In the genomic region with DNA sequence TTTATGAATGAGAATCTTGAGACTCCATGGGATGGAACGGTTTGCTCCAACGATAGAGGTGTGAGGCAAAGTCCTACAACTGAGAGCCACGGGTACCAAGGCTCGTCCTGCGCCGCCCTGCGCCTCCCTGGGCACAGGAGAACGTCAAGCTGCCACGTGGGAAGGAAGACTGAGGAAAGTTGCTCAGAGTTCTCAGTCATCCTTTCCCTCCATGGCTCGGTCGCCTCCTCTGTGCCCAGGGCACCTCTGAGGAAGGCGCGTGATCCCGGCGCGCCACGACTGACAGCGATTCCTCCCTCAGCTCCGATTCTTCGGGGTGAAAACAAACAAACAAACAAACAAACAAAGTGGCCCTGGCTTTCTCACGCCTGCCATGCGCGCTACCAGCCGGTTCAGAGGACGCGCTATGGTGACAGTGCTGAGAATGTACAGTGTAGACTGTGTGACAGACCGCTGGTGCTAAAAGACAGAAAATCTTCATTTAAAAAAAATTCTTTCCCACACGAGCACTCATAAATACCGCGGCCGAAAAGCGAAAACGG, we compare ENCODE assay signal across 8 mouse cellular contexts. TPM values are rescaled to one million over a fixed set of nuclear protein-coding genes. Genes with fewer than 3 reads are reported as not detected.
A peak's percentile ranks its signal among the peaks of the same experiment; 100 is the strongest.
DNase-seq lines count a peak whose midpoint lies in the region; ATAC-seq and TF ChIP-seq lines count a peak whose summit lies in the region.

No protein-coding gene starts in this region.

- no peaks in the 10 kb centered on the region for H3K27me3 ChIP-seq in lung, embryonic 15.5 days
- no peaks in the 10 kb centered on the region for H3K27me3 ChIP-seq in forebrain, embryonic 12.5 days
- no peaks in the 10 kb centered on the region for H3K27me3 ChIP-seq in limb, embryonic 14.5 days (ENCODE audit: control insufficient read depth, insufficient read depth, low read length)
- H3K27me3 ChIP-seq in neural tube, embryonic 12.5 days (replicated peaks), result no peaks in the 10 kb centered on the region

- H3K9ac ChIP-seq in lung, embryonic 15.5 days, result peak overlapping the region; percentile 79
- H3K9ac ChIP-seq in forebrain, embryonic 12.5 days, result peak overlapping the region; percentile 81
- H3K9ac ChIP-seq in limb, embryonic 14.5 days (ENCODE audit: low read depth, low read length, severe bottlenecking), result peak overlapping the region; percentile 69
- peak overlapping the region; percentile 65 for H3K9ac ChIP-seq in neural tube, embryonic 12.5 days

- peak overlapping the region; percentile 18; the same call in 1 of the 2 replicates for H3K27ac ChIP-seq in lung, embryonic 15.5 days
- peak overlapping the region; percentile 15; the same call in 1 of the 2 replicates for H3K27ac ChIP-seq in forebrain, embryonic 12.5 days
- no peak overlapping the region for H3K27ac ChIP-seq in limb, embryonic 14.5 days (replicated peaks; ENCODE audit: low read depth, low read length)
- no peak overlapping the region for H3K27ac ChIP-seq in neural tube, embryonic 12.5 days

- TF ChIP-seq POLR2A in limb, embryonic 14.5 days (IDR thresholded peaks at IDR 0.05; ENCODE audit: borderline replicate concordance, extremely low read depth, insufficient read depth, insufficient read length), result no peak

- H3K4me2 ChIP-seq in lung, embryonic 15.5 days, result peak overlapping the region; percentile 91
- H3K4me2 ChIP-seq in forebrain, embryonic 12.5 days, result peak overlapping the region; percentile 89
- peak overlapping the region; percentile 89 for H3K4me2 ChIP-seq in limb, embryonic 14.5 days (replicated peaks; ENCODE audit: low read depth, low read length, severe bottlenecking)
- peak overlapping the region; percentile 94 for H3K4me2 ChIP-seq in neural tube, embryonic 12.5 days (replicated peaks)

- ATAC-seq in lung, embryonic 15.5 days (ENCODE audit: borderline replicate concordance, extremely low read depth, low FRiP score, low TSS enrichment), result peak; percentile 80
- ATAC-seq in forebrain, embryonic 12.5 days (ENCODE audit: low FRiP score), result peak; percentile 85
- peak; percentile 74 for ATAC-seq in limb, embryonic 14.5 days (ENCODE audit: low FRiP score, low read depth)
- peak; percentile 67 for ATAC-seq in neural tube, embryonic 12.5 days (ENCODE audit: low FRiP score, low read depth)

- DNase-seq in adrenal gland, adult 18-20 months (ENCODE audit: low spot score in 2 of 2), result peak; percentile 27 to 31
- DNase-seq in adrenal gland, postnatal 10 days, result no peak
- no peak for DNase-seq in lung, postnatal 14 days
- no peak for DNase-seq in limb, embryonic 14.5 days (ENCODE audit: low spot score)
- no peak for DNase-seq in T-cell, adult 2 months (ENCODE audit: low spot score)

- H3K4me1 ChIP-seq in lung, embryonic 15.5 days, result peaks cover 17% of the 10 kb centered on the region
- H3K4me1 ChIP-seq in forebrain, embryonic 12.5 days, result peaks cover 14% of the 10 kb centered on the region
- peaks cover 11% of the 10 kb centered on the region for H3K4me1 ChIP-seq in limb, embryonic 14.5 days (ENCODE audit: control insufficient read depth, insufficient read depth, low read length)
- peaks cover 7% of the 10 kb centered on the region for H3K4me1 ChIP-seq in neural tube, embryonic 12.5 days

- H3K9me3 ChIP-seq in lung, embryonic 15.5 days, result no peaks in the 10 kb centered on the region
- H3K9me3 ChIP-seq in forebrain, embryonic 12.5 days, result no peaks in the 10 kb centered on the region
- no peaks in the 10 kb centered on the region for H3K9me3 ChIP-seq in limb, embryonic 14.5 days (ENCODE audit: control insufficient read depth, low read length)
- no peaks in the 10 kb centered on the region for H3K9me3 ChIP-seq in neural tube, embryonic 12.5 days

- H3K36me3 ChIP-seq in lung, embryonic 15.5 days, result 0 out of 2 replicates have a peak, but pooled peaks cover 8% of the 10 kb centered on the region
- no peaks in the 10 kb centered on the region; the same call in 1 of the 2 replicates for H3K36me3 ChIP-seq in forebrain, embryonic 12.5 days (replicated peaks)
- no peaks in the 10 kb centered on the region; the same call in 1 of the 2 replicates for H3K36me3 ChIP-seq in limb, embryonic 14.5 days (ENCODE audit: control insufficient read depth, insufficient read depth, low read length)
- peaks cover 13% of the 10 kb centered on the region; the same call in 1 of the 2 replicates for H3K36me3 ChIP-seq in neural tube, embryonic 12.5 days

- under 1% methylated on average over 33 of the region's 33 CpGs for WGBS in lung, embryonic 15.5 days
- under 1% methylated on average over 33 of the region's 33 CpGs for WGBS in forebrain, embryonic 12.5 days
- under 1% methylated on average over 32 of the region's 33 CpGs for WGBS in limb, embryonic 14.5 days
- WGBS in neural tube, embryonic 12.5 days, result 1% methylated on average over 33 of the region's 33 CpGs

- peak overlapping the region; percentile 84 for H3K4me3 ChIP-seq in lung, embryonic 15.5 days
- H3K4me3 ChIP-seq in forebrain, embryonic 12.5 days (replicated peaks), result peak overlapping the region; percentile 75
- H3K4me3 ChIP-seq in limb, embryonic 14.5 days (replicated peaks; ENCODE audit: low read length), result peak overlapping the region; percentile 70
- peak overlapping the region; percentile 63 for H3K4me3 ChIP-seq in neural tube, embryonic 12.5 days

RNA-seq across cellular contexts. Expression of a gene that starts 0.4 kb away (rescaled TPM):
- 10 to 100 TPM; 15.3 to 16.9 TPM for total RNA-seq in adrenal gland, adult 18-20 months (2021)
- 10 to 100 TPM; 17.3 to 18.3 TPM for total RNA-seq in adrenal gland, postnatal 10 days (2021)
- 15.2 and 16.8 TPM in 2 replicates for polyA plus RNA-seq in lung, embryonic 15.5 days (2015; fragmentation: Nextera tagmentation; extraction: Ambion mirVana)
- polyA plus RNA-seq in forebrain, embryonic 12.5 days (2016; fragmentation: Nextera tagmentation; extraction: Ambion mirVana), result 24.8 and 25.8 TPM in 2 replicates
- polyA plus RNA-seq in limb, embryonic 14.5 days (2012; rRNA removed), result 8.5 and 10.2 TPM in 2 replicates
- 8.1 and 8.3 TPM in 2 replicates for polyA plus RNA-seq in limb, embryonic 14.5 days (2014; fragmentation: Nextera tagmentation; extraction: Ambion mirVana)
- polyA plus RNA-seq in neural tube, embryonic 12.5 days (2016; fragmentation: Nextera tagmentation; extraction: Ambion mirVana), result 18.3 and 20.0 TPM in 2 replicates

RNA-seq across cellular contexts. Expression of a gene that starts 23.0 kb away (rescaled TPM):
- 10 to 100 TPM; 17.5 to 22.9 TPM for total RNA-seq in adrenal gland, adult 18-20 months (2021)
- total RNA-seq in adrenal gland, postnatal 10 days (2021), result 10 to 100 TPM; 22.8 to 31.8 TPM
- 6.6 and 6.7 TPM in 2 replicates for polyA plus RNA-seq in lung, embryonic 15.5 days (2015; fragmentation: Nextera tagmentation; extraction: Ambion mirVana)
- 4.6 and 6.0 TPM in 2 replicates for polyA plus RNA-seq in forebrain, embryonic 12.5 days (2016; fragmentation: Nextera tagmentation; extraction: Ambion mirVana)
- 4.4 and 4.7 TPM in 2 replicates for polyA plus RNA-seq in limb, embryonic 14.5 days (2012; rRNA removed)
- 9.3 and 10.0 TPM in 2 replicates for polyA plus RNA-seq in limb, embryonic 14.5 days (2014; fragmentation: Nextera tagmentation; extraction: Ambion mirVana)
- 17.7 and 20.7 TPM in 2 replicates for polyA plus RNA-seq in neural tube, embryonic 12.5 days (2016; fragmentation: Nextera tagmentation; extraction: Ambion mirVana)

Comparison
In these comparisons a context has a peak if more than half of its experiments do, and no peak if none do; other contexts are left out.
1. DNase-seq: peak in adrenal gland, adult 18-20 months (2 of 2); none in adrenal gland, postnatal 10 days (single experiment), lung, postnatal 14 days (single experiment), limb, embryonic 14.5 days (single experiment) and T-cell, adult 2 months (single experiment).
2. H3K27ac ChIP-seq: peak in lung, embryonic 15.5 days (single experiment) and forebrain, embryonic 12.5 days (single experiment); none in limb, embryonic 14.5 days (single experiment) and neural tube, embryonic 12.5 days (single experiment).
3. Peak in every context shown above with its lines, with median percentiles within 50 percentile points of each other: ATAC-seq, H3K4me2 ChIP-seq, H3K4me3 ChIP-seq and H3K9ac ChIP-seq.